Mouse (Mus musculus) urinary bladder, postnatal 14 days (tissue): ENCODE measurements at regions not wholly inside any gene's neighbourhood (a gene's known extent, or its start where the extent isn't known, plus 50 kb on each side); places are given as distances from the start of the nearest gene placed in this dataset.

ENCODE experiments used
- DNase-seq: peaks from one replicate; pipeline ENCODE4 v3.0.0; 2021; ENCODE audit warnings: low spot score

GRCm38 (mm10) chr2:123486681-123487080, 603.1 kb upstream of the Sema6d start:
- DNase-seq = no peak

GRCm38 (mm10) chr2:123506162-123506561, 583.6 kb upstream of the Sema6d start:
- no peak for DNase-seq

GRCm38 (mm10) chr2:123507095-123507494, 582.7 kb upstream of the Sema6d start:
- DNase-seq = no peak

DNA sequence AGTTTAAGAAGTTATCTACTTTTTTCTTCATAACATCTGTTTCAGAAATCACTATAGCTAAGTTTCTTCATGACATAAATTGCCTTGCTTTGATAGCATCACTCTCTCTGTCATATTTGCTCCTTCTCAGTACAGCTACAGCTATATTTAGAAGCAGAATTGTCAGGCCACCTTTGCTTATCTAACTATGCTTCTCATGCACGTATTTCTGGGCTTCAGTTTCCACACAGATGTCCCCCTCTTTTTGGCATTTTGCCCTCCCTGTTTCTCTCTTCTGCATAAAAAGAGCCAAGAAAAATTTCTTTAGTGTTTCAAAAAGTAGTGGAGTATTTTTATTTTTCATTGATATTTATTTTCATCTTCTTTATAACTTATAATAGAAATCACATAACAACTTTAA, 560.9 kb upstream of the Sema6d start:
- no peak for DNase-seq

GRCm38 (mm10) chr2:123532946-123533791, 556.6 kb upstream of the Sema6d start:
- DNase-seq = no peak

DNA sequence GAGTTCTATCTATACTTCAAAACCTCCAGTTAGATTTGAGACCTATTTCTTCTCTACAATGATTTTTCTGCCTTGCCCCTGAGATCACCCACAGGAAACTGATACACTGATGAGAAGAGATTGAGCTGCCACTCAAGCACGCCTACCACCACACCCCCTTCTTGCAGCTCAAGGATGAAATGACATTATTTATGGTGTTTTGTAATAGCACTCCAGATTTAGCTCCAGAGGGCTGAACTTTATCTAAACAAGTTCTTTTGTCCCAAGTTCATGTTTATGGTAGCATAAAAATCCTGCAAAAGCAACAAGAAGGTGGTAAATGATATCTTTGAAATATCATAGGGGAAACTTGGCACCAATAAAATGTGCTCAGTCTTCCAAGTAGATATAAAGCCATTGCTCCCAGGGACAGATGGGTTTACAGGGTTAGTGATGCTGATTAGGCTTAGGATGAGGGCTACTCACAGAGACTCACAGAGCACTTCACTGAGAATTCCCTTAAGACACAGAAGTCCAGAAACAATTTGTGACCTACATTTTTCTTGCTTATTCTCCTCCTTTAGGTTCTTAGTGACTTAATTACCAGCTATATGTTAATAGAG, 538.4 kb upstream of the Sema6d start:
- DNase-seq = no peak

DNA sequence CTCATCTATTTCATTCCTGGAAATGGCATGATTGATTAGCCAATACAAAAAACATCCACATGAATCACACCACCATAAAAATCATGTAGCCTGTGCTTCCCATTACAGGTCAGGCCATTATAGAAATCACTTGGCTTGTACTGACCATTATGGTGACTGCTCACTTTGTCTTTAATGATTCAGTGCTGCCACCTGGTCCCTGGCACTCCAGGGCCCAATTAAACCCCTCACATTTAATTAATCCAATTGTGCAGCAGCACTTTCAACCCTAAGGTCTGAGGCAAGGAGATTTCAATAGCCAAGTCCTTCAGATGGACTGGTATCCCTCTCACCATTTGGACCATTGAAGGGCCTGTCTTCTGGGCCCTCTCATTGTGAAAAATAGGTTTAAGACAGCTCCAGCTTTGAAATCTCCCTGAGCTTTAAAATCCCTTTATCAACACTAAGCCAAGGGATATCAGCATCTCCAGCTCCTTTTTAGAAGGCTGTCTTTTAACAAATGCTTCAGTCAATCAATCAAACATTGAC, 531.6 kb upstream of the Sema6d start:
- no peak for DNase-seq
